Mouse (Mus musculus): Measurements from ENCODE around the gene Syne2. TPM values are rescaled to one million over a fixed set of nuclear protein-coding genes. Genes with fewer than 3 reads are reported as not detected.
A peak's percentile ranks its signal among the peaks of the same experiment; 100 is the strongest.

Gene Syne2
- polyA plus RNA-seq, 1 experiment, result 82.0 TPM

DNA sequence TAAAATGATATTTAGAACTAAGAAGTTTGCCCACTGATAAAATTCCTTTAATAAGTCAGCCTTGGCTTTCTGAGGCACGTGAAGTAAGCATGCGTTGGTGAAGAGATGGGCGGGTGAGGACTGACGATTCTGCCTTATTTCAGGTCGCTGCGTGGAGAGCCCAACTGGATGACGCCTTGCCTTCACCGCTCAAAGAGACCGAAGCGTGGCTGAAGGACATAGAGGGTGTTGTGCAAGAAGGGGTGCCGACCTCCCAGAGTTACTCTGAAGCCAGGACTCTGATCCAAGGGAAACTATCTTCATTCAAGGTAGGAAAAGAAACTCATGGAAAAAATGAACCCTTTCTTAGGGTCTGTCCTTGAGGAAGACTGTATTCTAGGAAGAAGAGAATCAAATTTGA is 86.1 kb downstream of the Syne2 start:
- Histone ChIP-seq H3K4me3 (replicated peaks; ENCODE audit: extremely low read depth, low read depth, low read length) (no peak overlapping the region), H3K4me1 (ENCODE audit: control insufficient read depth, insufficient read depth, low read length) (no peaks in the 10 kb centered on the region)
- TF ChIP-seq CTCF (IDR thresholded peaks at IDR 0.05; ENCODE audit: insufficient read depth, low read length), result no peak
- no peak for TF ChIP-seq POLR2A (IDR thresholded peaks at IDR 0.05; ENCODE audit: borderline replicate concordance, extremely low read depth, low read depth, low read length)
- no peak for DNase-seq
- 87% methylated on average over 11 of the region's 11 CpGs for WGBS

DNA sequence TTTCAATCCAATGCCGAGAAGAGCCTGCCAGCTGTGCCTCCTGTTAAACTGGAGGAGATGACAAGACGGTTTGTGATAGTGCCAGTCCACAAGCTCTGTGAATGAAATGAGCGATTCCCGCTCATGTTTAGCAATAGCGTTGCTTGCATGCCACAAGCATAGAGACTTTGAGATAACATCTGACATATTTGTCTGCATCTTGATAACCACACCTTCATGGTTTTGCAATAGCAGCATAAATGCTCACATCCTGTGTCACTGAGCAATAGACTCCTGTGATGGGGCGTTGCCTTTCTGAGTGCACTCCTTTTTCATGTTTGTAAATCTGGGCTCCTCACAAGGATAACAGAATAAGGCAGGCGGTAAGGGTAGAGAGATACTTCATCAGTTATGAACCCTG is 87.4 kb downstream of the Syne2 start:
- WGBS, result 82% methylated on average over 7 of the region's 7 CpGs
- no peak for TF ChIP-seq CTCF (IDR thresholded peaks at IDR 0.05; ENCODE audit: insufficient read depth, low read length)
- no peak for TF ChIP-seq POLR2A (IDR thresholded peaks at IDR 0.05; ENCODE audit: borderline replicate concordance, extremely low read depth, low read depth, low read length)
- no peak for DNase-seq
- no peak overlapping the region for H3K4me3 ChIP-seq (replicated peaks; ENCODE audit: extremely low read depth, low read depth, low read length)
- H3K4me1 ChIP-seq (ENCODE audit: control insufficient read depth, insufficient read depth, low read length), result no peaks in the 10 kb centered on the region

DNA sequence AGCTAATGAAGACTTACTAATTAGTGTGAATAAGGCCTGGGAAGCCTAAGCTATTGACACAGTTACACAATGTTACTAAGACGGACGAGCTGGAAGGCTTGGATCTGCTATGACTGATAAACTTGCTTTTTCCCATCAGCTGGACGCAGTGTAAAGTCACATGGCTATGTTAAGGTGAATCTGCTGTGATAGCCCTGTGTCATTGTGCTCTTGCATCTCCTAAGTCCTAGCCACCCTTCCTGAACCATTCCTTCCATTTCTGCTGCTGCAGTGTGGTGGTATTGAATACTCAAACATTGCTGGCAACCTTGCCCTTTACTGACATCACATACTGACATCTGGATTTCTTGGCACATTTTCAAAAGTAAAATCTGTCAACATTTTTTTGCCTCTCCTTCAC is 90.5 kb downstream of the Syne2 start:
- TF ChIP-seq POLR2A (IDR thresholded peaks at IDR 0.05; ENCODE audit: borderline replicate concordance, extremely low read depth, low read depth, low read length), result no peak
- TF ChIP-seq CTCF (IDR thresholded peaks at IDR 0.05; ENCODE audit: insufficient read depth, low read length), result no peak
- DNase-seq, result no peak
- WGBS, result 78% methylated on average over 3 of the region's 3 CpGs
- H3K4me3 ChIP-seq (replicated peaks; ENCODE audit: extremely low read depth, low read depth, low read length), result no peak overlapping the region
- H3K4me1 ChIP-seq (ENCODE audit: control insufficient read depth, insufficient read depth, low read length), result no peaks in the 10 kb centered on the region

DNA sequence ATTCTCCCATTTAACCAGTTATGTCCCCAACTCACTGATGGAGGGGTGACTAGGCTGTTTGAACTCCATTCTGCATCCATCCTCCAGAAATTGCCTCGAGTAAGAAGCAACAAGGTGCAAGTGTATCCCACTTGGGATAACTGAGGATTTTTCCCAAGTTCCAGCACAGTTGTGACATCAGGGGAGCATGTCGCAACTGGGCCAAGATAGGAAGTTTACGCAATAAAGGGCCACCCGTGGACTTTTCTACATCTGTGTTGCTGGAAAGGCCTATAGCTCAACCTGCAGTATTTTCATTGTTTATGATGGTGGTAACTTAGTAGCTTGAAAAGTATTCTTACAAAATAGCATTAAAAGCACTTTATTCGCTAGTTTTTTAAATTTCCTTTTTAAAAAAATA is 97.8 kb downstream of the Syne2 start:
- no peak for DNase-seq
- Histone ChIP-seq H3K4me1 (ENCODE audit: control insufficient read depth, insufficient read depth, low read length) (no peaks in the 10 kb centered on the region), H3K4me3 (replicated peaks; ENCODE audit: extremely low read depth, low read depth, low read length) (no peak overlapping the region)
- no peak for TF ChIP-seq POLR2A (IDR thresholded peaks at IDR 0.05; ENCODE audit: borderline replicate concordance, extremely low read depth, low read depth, low read length)
- no peak for TF ChIP-seq CTCF (IDR thresholded peaks at IDR 0.05; ENCODE audit: insufficient read depth, low read length)
- WGBS, result 69% methylated on average over 5 of the region's 5 CpGs

DNA sequence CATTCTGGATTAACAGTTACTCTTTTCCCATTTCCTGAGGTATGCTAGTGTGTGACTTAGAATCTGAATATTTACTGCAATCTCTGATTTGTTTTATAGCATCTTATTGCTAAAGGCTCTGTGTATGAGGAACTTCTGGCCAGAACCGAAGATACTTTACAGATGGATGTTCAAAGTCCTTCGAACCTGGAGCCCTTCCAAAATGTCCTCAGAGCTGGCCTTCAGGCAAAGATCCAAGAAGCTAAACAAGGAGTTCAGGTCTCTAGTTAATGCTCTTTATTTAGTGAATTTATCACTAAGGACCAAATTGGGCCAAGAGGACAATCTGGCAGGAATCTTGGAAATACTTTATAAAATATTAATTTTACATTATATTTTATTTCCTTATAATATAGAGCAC is 100.5 kb downstream of the Syne2 start:
- H3K4me3 ChIP-seq (replicated peaks; ENCODE audit: extremely low read depth, low read depth, low read length), result no peak overlapping the region
- TF ChIP-seq POLR2A (IDR thresholded peaks at IDR 0.05; ENCODE audit: borderline replicate concordance, extremely low read depth, low read depth, low read length) (no peak), CTCF (IDR thresholded peaks at IDR 0.05; ENCODE audit: insufficient read depth, low read length) (no peak)
- H3K4me1 ChIP-seq (ENCODE audit: control insufficient read depth, insufficient read depth, low read length), result no peaks in the 10 kb centered on the region; the same call in 1 of the 2 replicates
- DNase-seq, result no peak
- WGBS, result 61% methylated on average over 2 of the region's 2 CpGs

DNA sequence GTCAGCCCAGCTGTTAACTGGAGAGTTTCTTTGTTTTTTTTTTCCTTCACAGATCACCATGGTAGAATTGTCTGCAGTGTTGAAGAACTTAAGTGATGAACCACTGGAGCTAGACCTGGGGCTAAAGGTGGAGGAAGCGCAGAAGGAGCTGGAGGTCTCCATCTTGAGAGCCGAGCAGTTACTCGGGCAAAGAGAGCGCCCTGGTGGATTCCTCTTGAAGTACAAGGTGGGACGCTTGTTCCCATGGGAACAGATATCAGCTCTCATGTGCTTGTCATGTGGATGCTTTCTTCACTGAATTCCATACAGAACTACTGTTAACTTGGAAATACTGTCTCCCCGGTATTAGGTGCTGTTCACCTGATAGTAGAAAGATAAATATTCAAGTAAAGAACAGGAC is 101.0 kb downstream of the Syne2 start:
- Histone ChIP-seq H3K4me1 (ENCODE audit: control insufficient read depth, insufficient read depth, low read length) (no peaks in the 10 kb centered on the region; the same call in 1 of the 2 replicates), H3K4me3 (replicated peaks; ENCODE audit: extremely low read depth, low read depth, low read length) (no peak overlapping the region)
- DNase-seq, result no peak
- WGBS, result 62% methylated on average over 6 of the region's 6 CpGs
- TF ChIP-seq CTCF (IDR thresholded peaks at IDR 0.05; ENCODE audit: insufficient read depth, low read length), result peak; percentile 24; the same call in 1 of the 2 replicates
- TF ChIP-seq POLR2A (IDR thresholded peaks at IDR 0.05; ENCODE audit: borderline replicate concordance, extremely low read depth, low read depth, low read length), result no peak

DNA sequence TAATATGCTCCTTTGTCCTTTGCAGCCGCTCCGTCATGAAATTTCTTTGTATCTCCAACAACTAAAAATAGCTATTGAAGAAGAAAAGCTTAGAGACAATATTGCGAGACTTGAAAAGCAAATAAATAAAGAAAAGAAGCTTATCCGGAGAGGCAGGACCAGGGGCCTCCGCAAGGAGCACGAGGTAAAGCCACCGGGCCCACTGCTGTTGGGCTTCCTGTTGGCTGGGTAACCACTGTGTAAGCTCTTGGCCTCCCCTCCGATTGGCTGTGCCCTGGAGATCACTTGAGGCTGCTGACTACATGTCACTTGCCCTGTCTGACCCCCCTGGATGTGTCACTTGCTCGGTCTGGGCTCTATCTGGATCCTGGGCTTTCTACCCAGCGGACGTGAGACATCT is 105.0 kb downstream of the Syne2 start:
- DNase-seq, result no peak
- TF ChIP-seq POLR2A (IDR thresholded peaks at IDR 0.05; ENCODE audit: borderline replicate concordance, extremely low read depth, low read depth, low read length) (no peak), CTCF (IDR thresholded peaks at IDR 0.05; ENCODE audit: insufficient read depth, low read length) (no peak)

DNA sequence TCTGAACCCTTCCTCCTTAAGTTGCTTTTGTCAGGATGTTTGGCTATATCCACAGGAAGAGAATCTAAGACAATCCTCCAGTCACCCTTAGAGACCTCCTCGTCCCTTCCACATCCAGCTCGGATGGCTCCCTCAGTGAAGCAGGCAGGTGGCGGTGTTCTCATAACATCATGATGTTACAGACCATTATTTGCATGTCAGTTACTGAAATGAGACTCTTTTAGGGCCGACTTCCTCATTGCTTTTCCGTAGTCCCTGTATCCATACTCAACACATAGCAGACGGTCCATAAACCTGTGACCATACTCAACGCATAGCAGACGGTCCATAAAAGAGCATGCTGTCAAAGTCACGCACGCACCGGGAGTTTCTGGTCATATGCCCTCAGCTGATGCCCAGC is 106.9 kb downstream of the Syne2 start:
- no peaks in the 10 kb centered on the region; the same call in 1 of the 2 replicates for H3K4me1 ChIP-seq (ENCODE audit: control insufficient read depth, insufficient read depth, low read length)
- no peak overlapping the region for H3K4me3 ChIP-seq (replicated peaks; ENCODE audit: extremely low read depth, low read depth, low read length)
- 91% methylated on average over 11 of the region's 11 CpGs for WGBS
- DNase-seq, result no peak
- TF ChIP-seq CTCF (IDR thresholded peaks at IDR 0.05; ENCODE audit: insufficient read depth, low read length) (no peak), POLR2A (IDR thresholded peaks at IDR 0.05; ENCODE audit: borderline replicate concordance, extremely low read depth, low read depth, low read length) (no peak)

More for the DNA sequence above, 105.0 kb downstream of the Syne2 start:
- WGBS, result 50% methylated on average over 11 of the region's 11 CpGs
- H3K4me3 ChIP-seq (replicated peaks; ENCODE audit: extremely low read depth, low read depth, low read length), result no peak overlapping the region
- no peaks in the 10 kb centered on the region; the same call in 1 of the 2 replicates for H3K4me1 ChIP-seq (ENCODE audit: control insufficient read depth, insufficient read depth, low read length)

DNA sequence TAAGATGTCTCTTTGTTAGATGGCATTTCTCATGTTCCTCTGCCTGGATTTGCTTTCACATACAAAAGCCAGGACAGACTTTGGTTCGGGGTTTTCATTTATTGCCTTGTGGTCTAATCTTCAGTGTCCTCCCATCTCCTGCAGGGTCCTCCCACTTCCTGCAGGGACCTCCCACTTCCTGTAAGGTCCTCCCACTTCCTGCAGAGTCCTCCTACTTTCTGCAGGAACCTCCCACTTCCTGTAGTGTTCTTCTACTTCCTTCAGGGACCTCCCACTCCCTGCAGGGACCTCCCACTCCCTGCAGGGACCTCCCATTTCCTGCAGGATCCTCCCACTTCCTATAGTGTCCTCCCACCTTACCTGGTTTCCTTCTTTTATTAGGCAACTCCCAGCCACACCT is 109.7 kb downstream of the Syne2 start:
- DNase-seq, result no peak
- 69% methylated on average over 1 of the region's 1 CpGs for WGBS

DNA sequence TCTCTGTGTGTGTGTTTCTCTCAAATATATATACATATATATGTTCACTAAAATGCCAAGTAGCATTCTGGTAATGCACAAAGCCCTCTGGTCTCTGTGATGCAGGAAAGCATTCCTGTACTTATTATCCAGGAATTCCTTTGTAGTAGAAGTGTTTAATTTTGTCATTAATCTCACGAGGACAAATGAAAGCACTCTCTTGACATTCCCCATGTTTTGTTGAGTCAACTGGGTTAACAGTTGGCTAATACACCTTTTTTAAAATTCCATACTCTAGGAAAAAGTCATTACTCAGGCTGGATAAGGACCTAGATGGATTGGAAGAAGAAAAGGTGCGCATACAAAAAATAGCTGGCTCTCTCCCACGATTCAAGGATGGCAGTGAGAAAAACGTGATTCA is 115.6 kb downstream of the Syne2 start:
- Histone ChIP-seq H3K4me1 (ENCODE audit: control insufficient read depth, insufficient read depth, low read length) (no peaks in the 10 kb centered on the region), H3K4me3 (replicated peaks; ENCODE audit: extremely low read depth, low read depth, low read length) (no peak overlapping the region)
- WGBS, result 57% methylated on average over 4 of the region's 4 CpGs
- DNase-seq, result no peak
- no peak for TF ChIP-seq CTCF (IDR thresholded peaks at IDR 0.05; ENCODE audit: insufficient read depth, low read length)
- TF ChIP-seq POLR2A (IDR thresholded peaks at IDR 0.05; ENCODE audit: borderline replicate concordance, extremely low read depth, low read depth, low read length), result no peak

More for the DNA sequence above, 109.7 kb downstream of the Syne2 start:
- no peak overlapping the region for H3K4me3 ChIP-seq (replicated peaks; ENCODE audit: extremely low read depth, low read depth, low read length)
- no peak for TF ChIP-seq POLR2A (IDR thresholded peaks at IDR 0.05; ENCODE audit: borderline replicate concordance, extremely low read depth, low read depth, low read length)
- no peak for TF ChIP-seq CTCF (IDR thresholded peaks at IDR 0.05; ENCODE audit: insufficient read depth, low read length)
- H3K4me1 ChIP-seq (ENCODE audit: control insufficient read depth, insufficient read depth, low read length), result no peaks in the 10 kb centered on the region
